Mouse (Mus musculus): Measurements from ENCODE around the gene Gm4353.

GRCm38 (mm10) chr7:116115216-116115930 is 30.9 kb upstream of the Gm4353 start:
- TF ChIP-seq CTCF (IDR thresholded peaks at IDR 0.05; ENCODE audit: extremely low read depth, insufficient read depth, low read length) (no peak), POLR2A (IDR thresholded peaks at IDR 0.05; ENCODE audit: extremely low read depth, insufficient read depth, low read length) (no peak)

All from cortical plate, adult 2 months (tissue).